Mouse (Mus musculus) cerebellum, postnatal 4 days (tissue): ENCODE data around the gene Ankrd61.

Source experiments
- DNase-seq, 2 experiments: peaks; one replicate each; pipeline ENCODE4 v3.0.0; 2022; ENCODE audit warnings: low spot score in 2 of 2, mixed read lengths in 1 of 2

The Ankrd61 gene

DNA sequence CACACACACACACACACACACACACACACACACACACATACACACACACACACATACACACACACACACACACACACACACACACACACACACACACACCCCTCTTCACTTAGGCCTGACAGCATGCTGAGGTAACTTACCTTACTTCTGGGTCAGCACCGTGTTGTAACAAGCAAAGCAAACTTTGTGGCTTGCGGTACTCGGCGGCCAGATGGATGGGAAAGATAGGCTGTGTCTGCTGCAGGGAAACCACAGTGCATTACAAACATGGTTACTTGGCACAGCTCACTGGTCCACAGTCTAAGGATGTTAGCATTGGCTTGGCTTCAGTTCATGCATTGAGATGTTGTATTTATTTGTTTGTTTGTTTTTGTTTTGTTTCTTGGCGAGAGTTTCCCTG, 4.1 kb downstream of the Ankrd61 start:
- DNase-seq = no peak

DNA sequence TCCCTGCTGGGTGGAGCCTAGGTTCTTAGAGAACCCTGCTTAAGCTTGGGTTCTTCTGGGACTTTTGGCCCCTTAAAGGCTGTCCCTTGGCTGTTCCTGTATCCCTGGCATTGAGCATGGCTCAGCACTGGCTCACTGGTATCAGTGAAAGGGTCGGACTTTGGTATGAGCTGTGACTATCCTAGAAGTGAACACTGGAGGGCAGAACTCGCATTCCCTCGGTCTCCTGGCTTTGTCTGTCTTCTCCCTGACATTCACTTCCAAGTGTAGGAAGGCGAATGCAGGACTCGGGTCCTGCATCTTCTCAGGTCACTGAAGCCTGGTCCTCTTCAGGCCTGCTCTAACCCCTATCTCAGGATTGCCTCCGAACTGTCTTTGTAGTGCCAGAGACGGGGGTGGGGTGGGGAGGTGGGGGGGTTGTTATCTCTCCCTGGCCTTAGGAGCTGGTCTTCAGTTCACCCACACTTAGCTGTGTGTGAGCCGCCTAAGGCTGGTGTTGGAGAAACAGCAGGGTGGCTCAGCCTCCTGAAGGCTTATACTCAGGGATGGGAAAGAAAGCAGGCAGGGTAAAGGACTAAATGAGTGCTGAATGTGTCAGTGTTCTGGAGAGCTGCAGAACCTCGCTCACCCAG, 5.1 kb downstream of the Ankrd61 start:
- DNase-seq = no peak

GRCm38 (mm10) chr5:143890741-143891140, 6.7 kb downstream of the Ankrd61 start:
- DNase-seq = no peak

DNA sequence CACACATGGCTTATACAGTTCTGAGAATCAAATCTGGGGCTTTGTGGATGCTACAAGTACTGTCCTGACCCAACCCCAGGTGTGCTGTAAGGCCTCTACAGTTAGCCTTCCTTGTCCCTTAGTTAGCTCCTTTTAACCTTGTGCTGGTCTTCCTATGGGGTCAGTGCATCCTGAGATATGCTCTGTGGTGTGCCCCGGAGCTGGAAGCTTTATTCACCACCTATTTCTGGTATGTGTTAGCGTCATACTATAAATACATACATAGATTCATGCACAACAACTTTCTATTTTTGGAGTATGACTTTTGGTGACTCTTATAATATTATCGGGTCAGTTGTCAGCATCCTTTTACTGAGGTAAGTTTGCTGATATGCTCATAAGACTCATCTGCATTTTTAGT, 12.2 kb downstream of the Ankrd61 start:
- DNase-seq = no peak

GRCm38 (mm10) chr5:143874571-143874970, 22.9 kb downstream of the Ankrd61 start:
- DNase-seq = no peak

DNA sequence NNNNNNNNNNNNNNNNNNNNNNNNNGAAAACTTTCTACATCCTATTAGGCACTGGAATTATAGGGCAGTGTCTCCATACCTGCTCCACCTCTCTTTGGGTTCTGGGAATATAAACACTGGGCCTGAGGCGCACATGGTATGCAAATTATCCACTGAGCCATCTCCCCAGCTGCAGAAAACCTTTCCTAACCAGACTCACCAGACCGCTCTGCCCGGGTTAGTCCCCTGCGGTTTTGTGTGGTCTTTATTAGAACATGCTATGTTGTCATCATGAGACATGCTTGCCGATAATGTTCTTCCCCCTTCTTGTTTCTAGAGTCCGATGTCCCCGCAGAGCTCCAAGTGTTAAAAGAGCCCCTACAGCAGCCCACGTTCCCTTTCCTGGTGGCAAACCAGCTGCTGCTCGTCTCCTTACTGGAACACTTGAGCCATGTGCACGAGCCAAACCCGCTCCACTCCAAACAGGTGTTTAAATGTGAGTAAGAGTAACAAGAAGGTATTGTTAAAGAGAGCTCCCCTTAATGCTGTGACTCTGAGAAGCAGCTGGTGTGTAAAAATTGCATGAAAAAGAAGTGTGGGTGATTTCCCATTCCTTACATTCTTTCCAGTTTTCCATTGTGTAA, 25.8 kb downstream of the Ankrd61 start:
- DNase-seq = no peak
